Mouse (Mus musculus): ENCODE measurements around the gene Cux1. TPM values are rescaled to one million over a fixed set of nuclear protein-coding genes. Genes with fewer than 3 reads are reported as not detected.
A peak's percentile ranks its signal among the peaks of the same experiment; 100 is the strongest.
"Not testable (repeated sequence)": the region's sequence is repeated elsewhere in the genome, so short reads cannot be mapped to it uniquely, and the experiment has no call there.

Cux1 gene
- polyA plus RNA-seq, 1 experiment = 126 TPM

GRCm38 (mm10) chr5:136475161-136475560 lies 92.1 kb downstream of the Cux1 start:
- H3K36me3 ChIP-seq (ENCODE audit: control insufficient read depth, insufficient read depth, low read length) = no peaks in the 10 kb centered on the region
- no peaks in the 10 kb centered on the region for H3K27me3 ChIP-seq (replicated peaks; ENCODE audit: control insufficient read depth, insufficient read depth, low read length)
- WGBS = 90% methylated on average over 1 of the region's 1 CpGs
- DNase-seq = no peak
- H3K4me1 ChIP-seq (ENCODE audit: control insufficient read depth, insufficient read depth, low read length) = peaks cover 54% of the 10 kb centered on the region
- H3K4me3 ChIP-seq (ENCODE audit: insufficient read depth, low read depth, low read length) = no peak overlapping the region
- TF ChIP-seq POLR2A (IDR thresholded peaks at IDR 0.05; ENCODE audit: low read depth, low read length) = no peak
- TF ChIP-seq CTCF (conservative IDR thresholded peaks at IDR 0.05; ENCODE audit: insufficient read depth, insufficient read length, low read depth, low read length) = no peak
- H3K27ac ChIP-seq (ENCODE audit: insufficient read depth, low read depth, low read length) = no peak overlapping the region

- no peak for TF ChIP-seq CTCF (conservative IDR thresholded peaks at IDR 0.05; ENCODE audit: insufficient read depth, insufficient read length, low read depth, low read length)
- TF ChIP-seq POLR2A (IDR thresholded peaks at IDR 0.05; ENCODE audit: low read depth, low read length) = no peak
- Histone ChIP-seq H3K27ac (ENCODE audit: insufficient read depth, low read depth, low read length) (peak overlapping the region; percentile 31), H3K4me3 (ENCODE audit: insufficient read depth, low read depth, low read length) (no peak overlapping the region), H3K36me3 (ENCODE audit: control insufficient read depth, insufficient read depth, low read length) (no peaks in the 10 kb centered on the region), H3K4me1 (ENCODE audit: control insufficient read depth, insufficient read depth, low read length) (peaks cover 49% of the 10 kb centered on the region), H3K27me3 (replicated peaks; ENCODE audit: control insufficient read depth, insufficient read depth, low read length) (no peaks in the 10 kb centered on the region)
- WGBS = 70% methylated on average over 3 of the region's 3 CpGs
- no peak for DNase-seq
Observed at GRCm38 (mm10) chr5:136474086-136474485, 93.2 kb downstream of the Cux1 start.

- no peaks in the 10 kb centered on the region for H3K27me3 ChIP-seq (replicated peaks; ENCODE audit: control insufficient read depth, insufficient read depth, low read length)
- no peak overlapping the region for H3K4me3 ChIP-seq (ENCODE audit: insufficient read depth, low read depth, low read length)
- TF ChIP-seq CTCF (conservative IDR thresholded peaks at IDR 0.05; ENCODE audit: insufficient read depth, insufficient read length, low read depth, low read length) (no peak), POLR2A (IDR thresholded peaks at IDR 0.05; ENCODE audit: low read depth, low read length) (no peak)
- H3K36me3 ChIP-seq (ENCODE audit: control insufficient read depth, insufficient read depth, low read length) = no peaks in the 10 kb centered on the region
- 45% methylated on average over 6 of the region's 6 CpGs for WGBS
- peaks cover 50% of the 10 kb centered on the region for H3K4me1 ChIP-seq (ENCODE audit: control insufficient read depth, insufficient read depth, low read length)
- DNase-seq = peak; percentile 82
- H3K27ac ChIP-seq (ENCODE audit: insufficient read depth, low read depth, low read length) = peak overlapping the region; percentile 82
Observed at GRCm38 (mm10) chr5:136473337-136473736, 94.0 kb downstream of the Cux1 start.

- Histone ChIP-seq H3K36me3 (ENCODE audit: control insufficient read depth, insufficient read depth, low read length) (no peaks in the 10 kb centered on the region), H3K27ac (ENCODE audit: insufficient read depth, low read depth, low read length) (peak overlapping the region; percentile 84), H3K4me3 (ENCODE audit: insufficient read depth, low read depth, low read length) (no peak overlapping the region), H3K4me1 (ENCODE audit: control insufficient read depth, insufficient read depth, low read length) (peaks cover 53% of the 10 kb centered on the region), H3K27me3 (replicated peaks; ENCODE audit: control insufficient read depth, insufficient read depth, low read length) (no peaks in the 10 kb centered on the region)
- no peak for TF ChIP-seq CTCF (conservative IDR thresholded peaks at IDR 0.05; ENCODE audit: insufficient read depth, insufficient read length, low read depth, low read length)
- no peak for TF ChIP-seq POLR2A (IDR thresholded peaks at IDR 0.05; ENCODE audit: low read depth, low read length)
- DNase-seq = no peak
- WGBS = 56% methylated on average over 6 of the region's 6 CpGs
Observed at GRCm38 (mm10) chr5:136472846-136473245, 94.4 kb downstream of the Cux1 start.

DNA sequence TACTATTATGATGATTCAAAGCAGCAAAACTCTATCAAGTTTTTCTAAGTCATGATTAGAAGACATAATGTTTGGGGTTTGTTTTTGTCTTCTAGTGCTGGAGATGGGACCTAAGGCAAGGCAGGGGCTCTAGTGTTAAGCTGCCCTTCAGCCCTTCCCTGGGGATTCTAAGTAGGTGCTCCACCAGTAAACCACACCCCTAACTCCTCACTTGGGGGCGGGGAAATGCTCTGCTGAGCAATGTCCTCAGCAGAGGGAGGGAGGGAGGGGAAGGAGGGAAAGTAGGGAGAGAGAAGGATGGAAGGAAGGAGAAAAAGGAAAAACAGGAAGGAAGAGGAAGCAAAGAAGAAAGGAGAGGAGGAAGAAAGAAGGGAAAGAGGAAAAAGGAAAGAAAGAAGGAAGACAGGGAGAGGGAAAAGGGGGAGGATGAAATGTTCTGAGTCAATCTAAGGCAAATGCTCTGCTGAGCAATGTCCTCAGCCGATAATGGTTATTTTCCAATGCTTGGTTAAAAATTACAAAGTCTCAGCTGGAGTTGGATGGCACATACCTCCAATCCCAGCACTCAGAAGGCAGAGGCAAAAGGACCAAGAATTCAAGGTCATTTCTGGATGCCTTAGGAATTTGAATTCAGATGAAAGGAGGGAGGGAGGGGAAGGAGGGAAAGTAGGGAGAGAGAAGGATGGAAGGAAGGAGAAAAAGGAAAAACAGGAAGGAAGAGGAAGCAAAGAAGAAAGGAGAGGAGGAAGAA lies 96.1 kb downstream of the Cux1 start:
- not testable (repeated sequence) for H3K4me3 ChIP-seq (ENCODE audit: insufficient read depth, low read depth, low read length); H3K36me3 ChIP-seq (ENCODE audit: control insufficient read depth, insufficient read depth, low read length); H3K27me3 ChIP-seq (replicated peaks; ENCODE audit: control insufficient read depth, insufficient read depth, low read length)
- Histone ChIP-seq H3K4me1 (ENCODE audit: control insufficient read depth, insufficient read depth, low read length) (peaks cover 55% of the 10 kb centered on the region), H3K27ac (ENCODE audit: insufficient read depth, low read depth, low read length) (peak overlapping the region; percentile 82)
- WGBS = 27% methylated on average over 2 of the region's 2 CpGs
- peak; percentile 85 for DNase-seq

GRCm38 (mm10) chr5:136469301-136469700 lies 98.0 kb downstream of the Cux1 start:
- H3K4me1 ChIP-seq (ENCODE audit: control insufficient read depth, insufficient read depth, low read length) = peaks cover 67% of the 10 kb centered on the region
- H3K4me3 ChIP-seq (ENCODE audit: insufficient read depth, low read depth, low read length) = no peak overlapping the region
- DNase-seq = no peak
- TF ChIP-seq CTCF (conservative IDR thresholded peaks at IDR 0.05; ENCODE audit: insufficient read depth, insufficient read length, low read depth, low read length) = no peak
- TF ChIP-seq POLR2A (IDR thresholded peaks at IDR 0.05; ENCODE audit: low read depth, low read length) = no peak
- H3K27ac ChIP-seq (ENCODE audit: insufficient read depth, low read depth, low read length) = peak overlapping the region; percentile 19; the same call in 1 of the 2 replicates
- WGBS = 60% methylated on average over 1 of the region's 1 CpGs
- no peaks in the 10 kb centered on the region for H3K36me3 ChIP-seq (ENCODE audit: control insufficient read depth, insufficient read depth, low read length)
- H3K27me3 ChIP-seq (replicated peaks; ENCODE audit: control insufficient read depth, insufficient read depth, low read length) = no peaks in the 10 kb centered on the region

DNA sequence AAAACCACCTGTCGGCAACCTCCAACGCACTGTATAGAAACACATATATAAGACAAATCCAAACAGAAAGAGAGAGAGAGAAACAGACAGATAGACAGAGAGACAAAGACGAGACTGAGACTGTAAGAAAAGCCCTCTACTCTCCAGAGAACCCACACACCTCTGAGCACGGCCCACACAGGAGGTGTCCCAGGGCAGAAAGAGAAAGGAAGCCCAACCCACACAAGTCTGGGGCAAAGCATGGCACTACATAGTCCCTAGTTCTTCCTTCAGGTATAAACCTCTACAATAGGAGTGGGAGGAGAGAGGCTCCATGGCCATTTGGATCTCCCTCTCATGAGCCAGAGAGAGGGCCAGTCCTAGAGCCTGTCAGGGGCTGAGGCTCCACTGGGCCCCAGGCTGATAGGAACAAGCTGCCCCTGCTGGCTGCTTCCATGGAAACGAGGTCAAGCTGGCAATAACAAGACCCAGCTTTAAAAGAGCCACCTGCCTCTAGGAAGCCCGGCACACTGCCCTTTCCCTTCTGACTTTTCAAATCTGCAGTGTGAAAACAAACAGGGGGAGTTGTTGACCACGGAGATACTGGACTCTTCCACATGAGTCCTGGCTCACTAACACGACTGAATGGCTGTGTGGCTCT lies 99.8 kb downstream of the Cux1 start:
- peaks cover 68% of the 10 kb centered on the region for H3K4me1 ChIP-seq (ENCODE audit: control insufficient read depth, insufficient read depth, low read length)
- 37% methylated on average over 8 of the region's 8 CpGs for whole genome bisulfite sequencing

More for the DNA sequence above, 99.8 kb downstream of the Cux1 start:
- no peak overlapping the region for H3K4me3 ChIP-seq (ENCODE audit: insufficient read depth, low read depth, low read length)
- DNase-seq = peak; percentile 76
- peak; percentile 38; the same call in 1 of the 2 replicates for TF ChIP-seq CTCF (conservative IDR thresholded peaks at IDR 0.05; ENCODE audit: insufficient read depth, insufficient read length, low read depth, low read length)
- TF ChIP-seq POLR2A (IDR thresholded peaks at IDR 0.05; ENCODE audit: low read depth, low read length) = no peak
- H3K36me3 ChIP-seq (ENCODE audit: control insufficient read depth, insufficient read depth, low read length) = no peaks in the 10 kb centered on the region
- peak overlapping the region; percentile 49 for H3K27ac ChIP-seq (ENCODE audit: insufficient read depth, low read depth, low read length)
- no peaks in the 10 kb centered on the region for H3K27me3 ChIP-seq (replicated peaks; ENCODE audit: control insufficient read depth, insufficient read depth, low read length)
